Mouse (Mus musculus) myocyte (in vitro differentiated cells): ENCODE measurements at regions not wholly inside any gene's neighbourhood (a gene's known extent, or its start where the extent isn't known, plus 50 kb on each side); places are given as distances from the start of the nearest gene placed in this dataset.

Experiments used
- H3K27me3 ChIP-seq: one replicate; pipeline ENCODE4 v1.6.1; 2011; ENCODE audit not compliant: control insufficient read depth, insufficient read depth, insufficient read length
- H3K36me3 ChIP-seq: one replicate; pipeline ENCODE4 v1.6.1; 2011; ENCODE audit not compliant: control insufficient read depth, insufficient read depth
- H3K4me2 ChIP-seq: one replicate; pipeline ENCODE4 v1.6.1; 2011; ENCODE audit warnings: low read depth, control low read depth
- H3K4me3 ChIP-seq: one replicate; pipeline ENCODE4 v1.5.1; 2011; ENCODE audit warnings: mild to moderate bottlenecking, control low read depth, moderate library complexity
- H3K79me2 ChIP-seq: one replicate; pipeline ENCODE4 v1.6.1; 2011; ENCODE audit not compliant: control insufficient read depth, insufficient read depth
- H3ac ChIP-seq: one replicate; pipeline ENCODE4 v1.6.1; 2011; ENCODE audit not compliant: control insufficient read depth, insufficient read length
- CEBPB ChIP-seq: IDR thresholded peaks from 2 replicates; pipeline ENCODE4 v1.6.1; 2011; ENCODE audit warnings: mild to moderate bottlenecking, moderate library complexity; ENCODE audit not compliant: poor library complexity, insufficient read depth, severe bottlenecking
- E2F4 ChIP-seq: IDR thresholded peaks from one replicate; pipeline ENCODE4 v1.6.1; 2011; ENCODE audit warnings: mild to moderate bottlenecking, control low read depth, moderate library complexity; ENCODE audit not compliant: insufficient read depth
- MAX ChIP-seq: IDR thresholded peaks from one replicate; pipeline ENCODE4 v1.6.1; 2011; ENCODE audit warnings: low read depth, mild to moderate bottlenecking, control low read depth
- MYOD1 ChIP-seq, 3 experiments: IDR thresholded peaks; one replicate each; pipeline ENCODE4 v1.6.1; 2011; ENCODE audit warnings: control low read depth in 2 of 3, low read depth in 2 of 3, mild to moderate bottlenecking in 2 of 3, moderate library complexity in 1 of 3; ENCODE audit not compliant: insufficient read length in 2 of 3, control insufficient read depth in 1 of 3
- MYOG ChIP-seq, 3 experiments: IDR thresholded peaks; one replicate each; pipeline ENCODE4 v1.6.1; 2011; ENCODE audit warnings: control low read depth in 2 of 3, low read depth in 2 of 3, mild to moderate bottlenecking in 2 of 3; ENCODE audit not compliant: insufficient read length in 2 of 3, control insufficient read depth in 1 of 3, insufficient read depth in 1 of 3
- POLR2A ChIP-seq: IDR thresholded peaks from one replicate; pipeline ENCODE4 v1.6.1; 2011; ENCODE audit warnings: low read depth, mild to moderate bottlenecking, control low read depth, moderate library complexity; ENCODE audit not compliant: insufficient read length
- POLR2AphosphoS2 ChIP-seq: IDR thresholded peaks from one replicate; pipeline ENCODE4 v1.6.1; 2011; ENCODE audit warnings: low read depth, control low read depth; ENCODE audit not compliant: insufficient read length
- REST ChIP-seq: IDR thresholded peaks from one replicate; pipeline ENCODE4 v1.6.1; 2011; ENCODE audit warnings: mild to moderate bottlenecking, control low read depth, moderate library complexity; ENCODE audit not compliant: insufficient read depth, insufficient read length
- SRF ChIP-seq: IDR thresholded peaks from one replicate; pipeline ENCODE4 v1.6.1; 2011; ENCODE audit warnings: low read depth; ENCODE audit not compliant: control insufficient read depth, insufficient read length
- TCF12 ChIP-seq: IDR thresholded peaks from one replicate; pipeline ENCODE4 v1.6.1; 2011; ENCODE audit warnings: mild to moderate bottlenecking, control low read depth; ENCODE audit not compliant: poor library complexity, insufficient read depth, severe bottlenecking
- TCF3 ChIP-seq: IDR thresholded peaks from one replicate; pipeline ENCODE4 v1.6.1; 2011; ENCODE audit warnings: low read depth, control low read depth; ENCODE audit not compliant: insufficient read length
- USF1 ChIP-seq: IDR thresholded peaks from one replicate; pipeline ENCODE4 v1.6.1; 2011; ENCODE audit warnings: low read depth, mild to moderate bottlenecking, control low read depth, moderate library complexity

DNA sequence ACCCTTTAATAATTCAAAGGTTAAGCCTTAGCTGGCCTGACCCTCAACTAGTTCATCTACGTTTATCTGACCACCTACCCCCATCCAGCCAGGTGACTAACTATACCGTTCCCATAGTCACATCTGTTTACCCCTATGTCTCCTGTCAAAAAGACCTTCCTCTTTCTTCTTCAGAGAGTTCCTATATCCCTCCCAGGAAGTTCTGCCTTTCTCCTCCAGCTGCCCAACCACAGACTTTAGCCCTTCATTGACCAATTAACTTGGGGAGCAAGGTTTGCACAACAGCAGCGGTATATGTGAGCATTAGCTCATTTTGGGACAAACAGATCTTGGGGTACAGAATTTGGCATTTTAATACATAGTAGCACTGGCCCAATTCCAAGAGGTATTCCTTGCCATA, 237.5 kb downstream of the Gm11146 start:
- H3K27me3 ChIP-seq, result no peaks in the 10 kb centered on the region
- no peak overlapping the region for H3K4me2 ChIP-seq
- H3K79me2 ChIP-seq, result no peaks in the 10 kb centered on the region
- H3ac ChIP-seq, result no peak overlapping the region
- no peak for TF ChIP-seq MYOG (IDR thresholded peaks at IDR 0.05; ENCODE audit: control insufficient read depth in 1 of 3, insufficient read depth in 1 of 3, insufficient read length in 2 of 3, low read depth in 2 of 3)
- TF ChIP-seq POLR2A, result no peak
- no peak for TF ChIP-seq CEBPB
- no peak for TF ChIP-seq SRF
- no peak for TF ChIP-seq POLR2AphosphoS2
- no peaks in the 10 kb centered on the region for H3K36me3 ChIP-seq
- no peak overlapping the region for H3K4me3 ChIP-seq

DNA sequence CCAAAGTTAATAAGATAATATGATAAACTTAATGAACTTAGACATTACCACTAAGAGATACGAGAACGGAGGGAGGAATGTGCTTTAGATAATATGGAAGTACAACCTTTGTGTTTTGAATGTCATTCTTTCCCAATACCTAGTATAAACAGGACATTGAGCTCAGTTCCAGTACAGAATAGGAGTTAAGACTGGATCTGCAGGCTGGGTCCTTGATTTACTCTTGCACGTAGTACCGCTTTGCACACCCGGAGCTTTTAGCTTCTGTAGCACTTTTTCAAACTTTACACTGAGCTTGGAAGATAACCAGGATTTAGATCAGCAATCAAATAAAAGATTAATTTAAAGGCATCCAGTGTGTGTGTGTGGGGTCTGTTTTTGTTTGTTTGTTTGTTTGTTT, 242.7 kb downstream of the Gm11146 start:
- Histone ChIP-seq H3K79me2 (no peaks in the 10 kb centered on the region), H3K4me3 (no peak overlapping the region), H3ac (no peak overlapping the region), H3K27me3 (no peaks in the 10 kb centered on the region), H3K4me2 (no peak overlapping the region), H3K36me3 (no peaks in the 10 kb centered on the region)
- no peak for TF ChIP-seq REST
- TF ChIP-seq USF1, result no peak
- no peak for TF ChIP-seq MAX
- no peak for TF ChIP-seq TCF3
- no peak for TF ChIP-seq CEBPB
- no peak for TF ChIP-seq SRF
- TF ChIP-seq TCF12, result no peak
- no peak for TF ChIP-seq POLR2AphosphoS2
- TF ChIP-seq POLR2A, result no peak
- no peak for TF ChIP-seq MYOG (IDR thresholded peaks at IDR 0.05; ENCODE audit: control insufficient read depth in 1 of 3, insufficient read depth in 1 of 3, insufficient read length in 2 of 3, low read depth in 2 of 3)
- TF ChIP-seq MYOD1 (IDR thresholded peaks at IDR 0.05; ENCODE audit: control insufficient read depth in 1 of 3, insufficient read length in 2 of 3, low read depth in 2 of 3), result no peak
- no peak for TF ChIP-seq E2F4

DNA sequence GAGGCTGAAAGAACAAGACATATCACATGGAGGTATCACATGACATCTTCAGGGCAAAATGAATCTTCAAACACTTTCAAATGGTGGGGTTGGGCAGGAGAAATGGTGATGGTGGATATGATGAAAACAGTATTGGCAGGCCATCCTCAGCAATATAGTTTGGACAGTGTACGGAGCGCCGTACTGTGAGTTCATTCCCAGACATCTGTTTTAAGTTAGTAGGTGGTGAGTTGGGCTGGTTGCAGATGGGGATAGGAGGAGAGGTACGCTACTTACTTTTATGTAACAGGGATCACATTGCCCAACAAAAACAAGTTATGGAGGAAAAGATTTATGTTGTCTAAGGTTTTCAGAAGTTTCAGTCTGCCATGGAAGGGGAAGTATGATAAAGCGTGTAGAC, 246.6 kb downstream of the Gm11146 start:
- no peak for TF ChIP-seq POLR2AphosphoS2
- no peak for TF ChIP-seq MAX
- no peak for TF ChIP-seq USF1
- TF ChIP-seq CEBPB, result no peak
- TF ChIP-seq MYOD1 (IDR thresholded peaks at IDR 0.05; ENCODE audit: control insufficient read depth in 1 of 3, insufficient read length in 2 of 3, low read depth in 2 of 3), result no peak
- TF ChIP-seq REST, result no peak
- TF ChIP-seq SRF, result no peak
- no peak for TF ChIP-seq MYOG (IDR thresholded peaks at IDR 0.05; ENCODE audit: control insufficient read depth in 1 of 3, insufficient read depth in 1 of 3, insufficient read length in 2 of 3, low read depth in 2 of 3)
- TF ChIP-seq TCF12, result no peak
- no peak for TF ChIP-seq E2F4
- no peak for TF ChIP-seq TCF3
- TF ChIP-seq POLR2A, result no peak
- H3K4me3 ChIP-seq, result no peak overlapping the region

DNA sequence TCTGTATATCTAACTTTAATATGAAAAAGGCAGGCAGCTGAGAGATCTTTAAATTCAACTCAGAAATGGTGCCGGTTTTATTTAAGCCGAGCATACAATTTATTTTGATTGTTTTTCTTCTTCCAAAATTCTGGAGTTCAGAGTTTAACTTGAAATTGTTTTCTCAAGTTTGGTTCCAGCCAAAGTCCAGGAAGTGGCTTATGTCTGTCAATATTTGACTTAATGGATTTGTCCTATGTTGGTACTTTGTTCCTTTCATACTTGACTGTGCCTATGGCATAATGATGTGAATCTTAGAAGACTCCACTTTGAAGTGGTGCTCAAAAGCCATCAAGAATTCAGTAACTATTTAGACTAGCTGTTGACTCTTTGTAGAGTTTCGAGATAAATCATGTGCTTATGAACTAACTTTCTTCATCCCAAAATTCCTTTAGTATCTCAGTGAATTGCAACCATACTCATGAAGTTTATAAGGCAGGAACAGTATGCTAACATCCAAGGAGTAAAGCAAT, 247.6 kb downstream of the Gm11146 start:
- TF ChIP-seq MAX (no peak), POLR2AphosphoS2 (no peak), USF1 (no peak), TCF12 (no peak), MYOG (IDR thresholded peaks at IDR 0.05; ENCODE audit: control insufficient read depth in 1 of 3, insufficient read depth in 1 of 3, insufficient read length in 2 of 3, low read depth in 2 of 3) (no peak), CEBPB (no peak)
- Histone ChIP-seq H3ac (no peak overlapping the region), H3K79me2 (no peaks in the 10 kb centered on the region), H3K36me3 (no peaks in the 10 kb centered on the region), H3K4me3 (no peak overlapping the region), H3K27me3 (no peaks in the 10 kb centered on the region), H3K4me2 (no peak overlapping the region)

More for the DNA sequence above, 246.6 kb downstream of the Gm11146 start:
- Histone ChIP-seq H3K79me2 (no peaks in the 10 kb centered on the region), H3K4me2 (no peak overlapping the region), H3K36me3 (no peaks in the 10 kb centered on the region), H3K27me3 (no peaks in the 10 kb centered on the region), H3ac (no peak overlapping the region)

DNA sequence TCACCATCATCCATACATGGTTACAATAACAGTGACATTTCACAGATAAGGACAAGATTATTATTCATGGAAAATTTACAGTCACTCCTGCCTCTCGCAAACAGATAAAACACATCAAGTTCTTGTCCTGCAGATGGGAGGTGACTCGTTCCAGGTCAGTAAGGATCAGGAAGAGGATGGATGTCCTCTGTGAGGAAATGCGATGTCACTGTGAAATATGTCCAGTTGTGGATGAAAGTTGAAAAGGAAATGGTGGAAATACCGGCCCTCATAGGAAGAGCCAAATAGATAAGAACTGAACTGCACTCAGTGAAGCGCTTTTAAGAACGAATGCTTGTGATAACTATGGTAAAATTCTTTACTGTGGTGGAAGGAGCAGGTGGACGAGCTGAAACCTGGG, 255.8 kb downstream of the Gm11146 start:
- H3K4me2 ChIP-seq, result no peak overlapping the region
- H3K36me3 ChIP-seq, result no peaks in the 10 kb centered on the region
- no peak for TF ChIP-seq POLR2A
- no peak for TF ChIP-seq TCF12
- TF ChIP-seq CEBPB, result no peak
- no peak for TF ChIP-seq MAX
- no peak for TF ChIP-seq USF1
- no peak for TF ChIP-seq MYOD1 (IDR thresholded peaks at IDR 0.05; ENCODE audit: control insufficient read depth in 1 of 3, insufficient read length in 2 of 3, low read depth in 2 of 3)
- no peak for TF ChIP-seq TCF3
- TF ChIP-seq MYOG (IDR thresholded peaks at IDR 0.05; ENCODE audit: control insufficient read depth in 1 of 3, insufficient read depth in 1 of 3, insufficient read length in 2 of 3, low read depth in 2 of 3), result no peak
- no peak for TF ChIP-seq REST
- no peak for TF ChIP-seq E2F4
- no peak for TF ChIP-seq POLR2AphosphoS2
- TF ChIP-seq SRF, result no peak
- no peaks in the 10 kb centered on the region for H3K79me2 ChIP-seq
- H3ac ChIP-seq, result no peak overlapping the region
- H3K27me3 ChIP-seq, result no peaks in the 10 kb centered on the region
- no peak overlapping the region for H3K4me3 ChIP-seq
